Mouse (Mus musculus) MEL (cell line): ENCODE data around the gene Letm1.

Source experiments
- CHD2 ChIP-seq: IDR thresholded peaks from 2 replicates; pipeline ENCODE4 v1.6.1; 2011; ENCODE audit warnings: low read length, improper control_type of control experiment
- CTCF ChIP-seq, 3 experiments: IDR thresholded peaks in 2 of 3; conservative IDR thresholded peaks in 1 of 3; 2 replicates each; pipeline ENCODE4 v1.5.1; 2011 to 2012; ENCODE audit warnings: low read length in 3 of 3, low read depth in 2 of 3, mild to moderate bottlenecking in 2 of 3, improper control_type of control experiment in 1 of 3, inconsistent platforms in 1 of 3, mixed read lengths in 1 of 3, moderate library complexity in 1 of 3; ENCODE audit not compliant: control insufficient read depth in 1 of 3, insufficient read depth in 1 of 3, poor library complexity in 1 of 3, severe bottlenecking in 1 of 3
- E2F4 ChIP-seq: IDR thresholded peaks from 2 replicates; pipeline ENCODE4 v1.6.1; 2011; ENCODE audit warnings: low read depth, low read length, improper control_type of control experiment, borderline replicate concordance
- MYC ChIP-seq: IDR thresholded peaks from 2 replicates; pipeline ENCODE4 v1.6.1; 2011; ENCODE audit warnings: low read depth, mild to moderate bottlenecking, low read length, improper control_type of control experiment, moderate library complexity
- TCF12 ChIP-seq: IDR thresholded peaks from 2 replicates; pipeline ENCODE4 v1.6.1; 2014; ENCODE audit warnings: low read depth, mild to moderate bottlenecking, inconsistent platforms, low read length, improper control_type of control experiment, moderate library complexity

GRCm38 (mm10) chr5:33712550-33712949 lies 70.1 kb downstream of the Letm1 start:
- TF ChIP-seq CTCF (IDR thresholded peaks at IDR 0.05 in 2 of 3, conservative IDR thresholded peaks at IDR 0.05 in 1 of 3; ENCODE audit: control insufficient read depth in 1 of 3, insufficient read depth in 1 of 3, low read depth in 2 of 3, low read length in 3 of 3, poor library complexity in 1 of 3, severe bottlenecking in 1 of 3) (no peak), E2F4 (no peak), MYC (no peak), CHD2 (no peak), TCF12 (no peak)
